Mouse (Mus musculus) CD4-positive naive resting alpha-beta T cell, adult 76 days (primary cell): ENCODE results near the gene Cldn18. TPM values are rescaled to one million over a fixed set of nuclear protein-coding genes. Genes with fewer than 3 reads are reported as not detected.

Experiments
- total RNA-seq: library from RNA; stranded (reverse); gene quantifications from one replicate; pipeline ENCODE4 v1.2.4, GENCODE M21; 2023

The Cldn18 gene
- not detected for total RNA-seq

GRCm38 (mm10) chr9:99717134-99717533 lies at the start of gene Cldn18:
Cldn18 (minus strand) TSS chr9:99717267.

Other genes with a start within 250 kb of the Cldn18 start
- gene Armc8, start 148.4 kb downstream of the Cldn18 start, total RNA-seq: 37.2 TPM
- 44.6 TPM for gene Dbr1, start 141.5 kb downstream of the Cldn18 start, total RNA-seq
- not detected for gene A4gnt, start 104.8 kb downstream of the Cldn18 start, total RNA-seq
- gene Dzip1l, start 87.8 kb downstream of the Cldn18 start, total RNA-seq: not detected
- gene Sox14, start 158.9 kb upstream of the Cldn18 start, total RNA-seq: not detected